Mouse (Mus musculus) megakaryocyte, adult 5-6 weeks (primary cell): ENCODE data around the gene Spata2l. TPM values are rescaled to one million over a fixed set of nuclear protein-coding genes. Genes with fewer than 3 reads are reported as not detected.
"Not testable (repeated sequence)": the region's sequence is repeated elsewhere in the genome, so short reads cannot be mapped to it uniquely, and the experiment has no call there.

Experiments
- ATAC-seq: 2 replicates; pipeline ENCODE4 v1.8.0; 2016; ENCODE audit warnings: mild to moderate bottlenecking, inconsistent platforms; ENCODE audit not compliant: poor library complexity, severe bottlenecking
- total RNA-seq, 2 experiments: library from RNA; stranded (forward) in 1 of 2; stranded (reverse) in 1 of 2; fragments of 153-499, 151-499 nt in 1 of 2; fragments of 221-1000, 200-1000 nt in 1 of 2; gene quantifications; 2 replicates each; pipeline versions ENCODE4 v1.2.3 to v1.2.4; 2015 to 2017

Gene Spata2l
- total RNA-seq, 2 experiments from 2014 or later, result 2.2 to 5.5 TPM

DNA sequence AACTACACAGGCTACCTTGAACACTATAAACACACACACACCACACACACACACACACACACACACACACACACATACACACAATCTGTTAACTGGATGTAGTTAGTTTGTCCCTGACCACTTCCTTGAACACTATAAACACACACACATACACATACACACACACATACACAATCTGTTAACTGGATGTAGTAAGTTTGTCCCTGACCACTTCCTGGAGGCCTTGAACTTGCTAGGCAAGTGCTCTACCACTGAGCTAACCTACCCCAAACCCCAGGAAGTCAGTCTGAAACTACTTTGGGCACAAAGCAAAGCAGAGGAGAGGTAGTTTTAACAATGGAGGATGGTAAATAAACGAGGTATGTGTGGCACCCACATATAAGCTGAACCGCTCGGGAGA is 32.5 kb downstream of the Spata2l start:
- peak; percentile 54 for ATAC-seq

DNA sequence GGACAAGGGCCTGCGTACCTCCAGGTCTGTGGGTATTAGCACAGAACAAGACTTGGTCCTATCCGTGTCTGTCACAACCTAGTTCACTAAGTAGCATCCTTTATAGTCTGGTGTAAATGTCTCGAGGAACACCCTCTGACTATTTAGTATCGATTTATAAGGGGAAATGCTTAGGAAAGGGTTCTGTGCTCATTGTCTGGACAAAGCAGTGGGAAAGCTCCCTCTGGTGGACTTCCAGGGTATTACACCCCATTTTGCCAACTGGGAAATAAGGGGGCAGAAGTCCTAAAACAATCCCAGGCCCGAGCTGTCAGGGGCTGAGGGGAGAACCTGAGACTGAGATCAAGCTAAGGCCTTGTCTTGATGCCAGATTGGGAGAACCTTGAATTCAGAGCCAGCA is 33.7 kb downstream of the Spata2l start:
- ATAC-seq, result peak; percentile 70

DNA sequence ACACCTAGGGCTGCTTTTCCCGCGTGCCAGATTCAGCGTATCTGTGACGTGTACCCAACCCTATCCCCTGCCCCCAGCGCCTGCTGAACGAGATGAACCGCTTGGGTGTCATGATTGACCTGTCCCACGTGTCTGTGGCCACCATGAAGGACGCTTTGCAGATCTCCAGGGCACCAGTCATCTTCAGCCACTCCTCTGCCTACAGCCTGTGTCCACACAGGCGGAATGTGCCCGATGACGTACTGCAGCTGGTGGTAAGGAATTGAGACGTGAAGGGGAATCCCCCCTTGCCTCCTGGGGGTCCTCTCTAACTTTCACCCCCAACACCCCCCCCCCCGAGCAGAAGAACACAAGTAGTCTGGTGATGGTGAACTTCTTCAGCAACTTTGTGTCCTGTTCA is 36.2 kb downstream of the Spata2l start:
- ATAC-seq, result no peak

DNA sequence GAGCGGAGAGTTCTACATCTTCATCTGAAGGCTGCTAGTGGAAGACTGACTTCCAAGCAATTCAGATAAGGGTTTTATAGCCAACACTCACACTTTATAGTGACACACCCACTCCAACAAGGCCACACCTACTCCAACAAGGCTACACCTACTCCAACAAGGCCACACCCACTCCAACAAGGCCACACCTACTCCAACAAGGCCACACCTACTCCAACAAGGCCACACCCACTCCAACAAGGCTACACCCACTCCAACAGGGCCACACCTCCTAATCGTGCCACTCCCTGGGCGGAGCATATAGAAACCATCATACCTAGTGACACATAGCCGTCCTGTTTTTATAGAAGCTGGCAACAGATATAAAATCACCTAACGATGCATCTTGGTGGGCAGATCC is 39.0 kb downstream of the Spata2l start:
- ATAC-seq, result not testable (repeated sequence)

DNA sequence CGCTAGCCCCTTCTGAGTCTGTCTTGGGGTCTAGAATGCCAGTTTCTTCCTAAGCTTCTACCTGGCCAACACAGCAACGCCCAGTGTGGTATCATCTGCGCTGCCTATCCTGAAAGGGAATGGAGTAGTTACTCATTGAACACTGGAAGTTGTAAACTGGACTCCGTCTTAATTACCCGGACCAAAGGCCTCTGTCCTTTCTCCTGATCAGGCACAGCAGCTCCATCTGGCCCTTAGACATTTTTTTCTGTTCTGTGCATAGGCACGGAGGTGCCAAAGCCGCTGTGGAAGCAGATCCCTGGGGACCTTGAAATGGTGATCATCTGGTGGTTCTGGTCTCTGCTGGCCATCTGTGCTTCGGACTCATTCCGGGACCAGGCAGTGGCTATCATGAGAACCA is 42.3 kb downstream of the Spata2l start:
- no peak for ATAC-seq

DNA sequence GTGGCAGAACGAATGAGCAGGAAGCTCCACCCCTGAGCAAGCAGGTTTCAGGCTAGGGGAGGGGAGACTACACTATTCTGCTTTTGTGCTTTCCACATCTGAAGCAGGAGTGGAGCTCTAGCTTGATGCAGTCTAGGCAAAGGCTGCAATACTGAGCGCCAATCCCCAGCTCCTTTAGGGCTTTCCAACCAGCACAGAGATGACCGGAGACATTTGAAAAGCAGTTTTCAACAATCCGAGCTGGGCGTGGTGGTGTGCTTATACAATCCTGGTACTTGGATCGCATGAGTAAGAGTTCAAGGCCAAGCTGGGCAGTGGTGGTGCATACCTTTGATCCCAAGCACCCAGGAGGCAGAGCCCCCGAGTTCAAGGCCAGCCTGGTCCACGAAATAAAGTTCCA is 44.1 kb downstream of the Spata2l start:
- ATAC-seq, result no peak

DNA sequence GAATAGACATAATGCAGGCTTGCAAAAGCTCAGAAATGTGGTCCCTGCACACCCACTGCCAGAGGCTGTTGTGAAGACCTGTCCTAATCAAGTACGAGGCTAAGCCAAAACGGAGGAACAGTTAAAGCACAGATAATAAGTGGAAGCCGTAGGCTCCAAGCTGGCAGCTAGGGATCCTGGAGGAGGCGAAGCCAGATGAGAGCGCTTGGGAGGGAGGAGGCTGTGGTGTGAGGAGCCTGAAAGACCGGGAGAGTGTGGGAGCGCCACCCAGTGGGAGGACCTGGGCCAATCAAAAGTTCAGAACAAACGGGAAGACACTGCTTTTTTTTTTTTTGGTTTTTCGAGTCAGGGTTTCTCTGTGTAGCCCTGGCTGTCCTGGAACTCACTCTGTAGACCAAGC is 45.4 kb downstream of the Spata2l start:
- peak; percentile 70 for ATAC-seq

DNA sequence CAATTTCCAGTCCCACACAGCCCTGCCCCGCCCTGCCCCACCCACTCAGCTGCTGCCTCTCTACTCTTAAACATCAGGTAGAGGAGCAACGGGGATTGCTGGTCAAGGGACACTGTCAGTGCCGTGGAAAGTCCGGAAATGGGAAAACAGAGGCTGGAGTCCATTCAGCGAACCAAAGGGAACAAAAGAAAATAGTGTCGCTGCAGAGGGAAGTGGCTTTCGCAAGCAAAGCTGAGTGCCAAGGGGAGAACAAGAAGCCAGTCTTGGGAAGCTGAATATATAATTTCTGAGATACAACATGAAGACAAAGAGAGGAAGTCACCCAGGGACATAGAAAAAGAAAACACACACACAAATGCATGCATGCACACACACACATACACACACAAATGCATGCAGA is 47.2 kb downstream of the Spata2l start:
- ATAC-seq, result no peak

DNA sequence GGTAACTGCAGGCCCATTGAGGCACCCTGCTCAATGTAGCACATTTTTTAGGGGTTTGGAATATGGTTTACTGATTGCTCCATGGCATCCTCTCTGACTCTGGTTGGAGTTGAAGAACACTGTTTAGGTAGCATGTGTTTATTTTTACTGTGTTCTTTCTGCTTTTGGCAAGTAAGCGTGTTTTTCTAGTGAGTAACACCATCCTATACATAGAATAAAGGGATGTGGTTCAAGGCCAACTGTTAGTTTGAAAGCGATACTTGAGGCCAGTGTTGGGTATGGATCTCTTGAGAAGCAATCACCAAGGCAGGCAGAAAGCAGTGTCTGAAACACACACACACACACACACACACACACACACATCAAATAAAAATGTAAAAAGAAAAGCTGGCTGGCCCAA is 48.0 kb downstream of the Spata2l start:
- ATAC-seq, result no peak

DNA sequence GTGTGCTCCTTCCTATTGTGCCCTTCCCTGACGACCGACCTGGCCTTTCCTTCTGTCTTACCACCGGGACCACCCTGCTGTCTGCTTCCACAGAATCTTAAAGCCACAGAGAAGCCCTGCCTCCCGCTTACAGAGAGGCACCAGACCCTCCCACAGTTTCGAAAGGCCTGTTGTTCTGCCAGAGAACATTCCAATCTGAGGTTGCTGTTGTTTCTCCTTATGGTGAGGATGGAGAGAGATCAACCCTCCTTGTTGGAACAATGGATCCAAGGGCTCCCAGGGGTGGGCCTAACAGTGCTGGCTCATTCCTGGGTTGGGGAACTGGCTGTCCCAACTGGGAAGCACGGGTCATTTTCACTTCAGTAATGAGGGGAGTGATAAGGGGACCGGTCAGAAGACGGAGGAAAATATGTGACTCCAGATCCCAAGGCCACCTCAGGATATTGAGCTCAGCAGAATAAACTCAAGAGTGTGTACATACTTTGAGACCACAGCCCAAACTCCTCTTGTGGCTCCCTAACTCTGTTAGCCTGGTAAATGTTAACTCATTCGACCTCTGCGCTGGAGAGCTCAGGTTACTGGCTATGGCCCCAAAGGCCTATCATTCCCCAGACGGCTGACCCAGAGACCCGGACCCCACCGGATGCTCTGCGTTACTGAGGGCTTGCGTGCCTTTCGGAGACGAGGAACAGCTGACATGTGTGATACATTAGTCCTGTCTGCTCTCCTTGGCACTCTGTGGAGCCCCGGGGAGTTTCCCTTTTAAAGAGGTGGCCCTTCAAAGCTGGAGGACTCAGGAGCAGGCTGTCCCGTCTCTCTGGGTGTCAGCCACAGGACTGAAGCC is 50.2 kb downstream of the Spata2l start, which contains the start of gene Dpep1:
Gene Dpep1 (plus strand): TSS at position 677 of the 844 bp plus-strand sequence.
- no peak for ATAC-seq

DNA sequence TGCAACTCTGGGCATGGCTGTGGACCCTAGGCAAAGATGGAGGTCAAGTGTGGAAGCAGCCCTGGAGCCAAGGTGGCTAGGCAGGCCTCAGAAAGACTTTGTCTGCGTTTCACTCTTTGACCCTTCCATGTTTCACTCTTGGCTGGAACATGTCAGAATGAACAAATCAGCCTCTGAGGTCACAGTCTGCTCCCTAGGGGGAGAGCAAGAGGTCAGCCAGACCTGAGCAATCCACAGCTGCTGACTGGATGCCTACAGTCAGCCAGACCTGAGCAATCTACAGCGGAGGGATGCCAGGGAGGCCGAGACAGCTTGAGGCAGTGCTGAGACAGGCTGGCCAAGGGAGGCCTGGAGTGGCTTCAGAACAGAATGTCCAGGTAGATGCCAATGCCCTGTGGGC is 54.6 kb downstream of the Spata2l start:
- no peak for ATAC-seq

Other genes with a start within 250 kb of the Spata2l start
- 86.2 and 87.9 TPM in 2 replicates for gene Ankrd11, start 194.0 kb downstream of the Spata2l start, total RNA-seq (2015)
- 90.5 and 102 TPM in 2 replicates for gene Ankrd11, start 194.0 kb downstream of the Spata2l start, total RNA-seq (2017)
- gene Spg7, start 173.3 kb downstream of the Spata2l start, total RNA-seq (2015), result 39.2 and 40.0 TPM in 2 replicates
- gene Spg7, start 173.3 kb downstream of the Spata2l start, total RNA-seq (2017), result 34.3 and 56.2 TPM in 2 replicates
- gene Rpl13, start 133.9 kb downstream of the Spata2l start, total RNA-seq (2015), result 726 and 746 TPM in 2 replicates
- 1,905 and 2,227 TPM in 2 replicates for gene Rpl13, start 133.9 kb downstream of the Spata2l start, total RNA-seq (2017)
- 0.11 TPM in 1 of 2 replicates, not detected in the other for gene Cpne7, start 118.9 kb downstream of the Spata2l start, total RNA-seq (2015)
- 0.22 and 0.98 TPM in 2 replicates for gene Cpne7, start 118.9 kb downstream of the Spata2l start, total RNA-seq (2017)
- gene Sult5a1, start 77.9 kb downstream of the Spata2l start, total RNA-seq (2015), result not detected in 2 replicates
- gene Sult5a1, start 77.9 kb downstream of the Spata2l start, total RNA-seq (2017), result not detected in 2 replicates
- gene Dpep1, start 50.0 kb downstream of the Spata2l start, total RNA-seq (2015), result 0.36 and 1.8 TPM in 2 replicates
- 0.24 and 0.33 TPM in 2 replicates for gene Dpep1, start 50.0 kb downstream of the Spata2l start, total RNA-seq (2017)
- 21.9 and 24.2 TPM in 2 replicates for gene Chmp1a, start 23.5 kb downstream of the Spata2l start, total RNA-seq (2015)
- 36.1 and 42.8 TPM in 2 replicates for gene Chmp1a, start 23.5 kb downstream of the Spata2l start, total RNA-seq (2017)
- 0.09 and 0.11 TPM in 2 replicates for gene Spata33, start 23.4 kb downstream of the Spata2l start, total RNA-seq (2015)
- gene Spata33, start 23.4 kb downstream of the Spata2l start, total RNA-seq (2017), result not detected in 2 replicates
- 11.1 and 13.8 TPM in 2 replicates for gene Cdk10, start 11.4 kb downstream of the Spata2l start, total RNA-seq (2015)
- 16.3 and 20.2 TPM in 2 replicates for gene Cdk10, start 11.4 kb downstream of the Spata2l start, total RNA-seq (2017)
- gene Zfp276, start 18.0 kb upstream of the Spata2l start, total RNA-seq (2015), result 13.5 and 16.4 TPM in 2 replicates
- 15.7 and 30.6 TPM in 2 replicates for gene Zfp276, start 18.0 kb upstream of the Spata2l start, total RNA-seq (2017)
- gene Vps9d1, start 18.1 kb upstream of the Spata2l start, total RNA-seq (2015), result 19.3 and 19.7 TPM in 2 replicates
- 23.8 and 27.7 TPM in 2 replicates for gene Vps9d1, start 18.1 kb upstream of the Spata2l start, total RNA-seq (2017)
- 29.5 and 36.3 TPM in 2 replicates for gene Fanca, start 82.3 kb upstream of the Spata2l start, total RNA-seq (2015)
- gene Fanca, start 82.3 kb upstream of the Spata2l start, total RNA-seq (2017), result 37.9 and 50.2 TPM in 2 replicates
- 0.07 TPM in 1 of 2 replicates, not detected in the other for gene Spire2, start 96.5 kb upstream of the Spata2l start, total RNA-seq (2015)
- gene Spire2, start 96.5 kb upstream of the Spata2l start, total RNA-seq (2017), result not detected in 2 replicates
- 68.3 and 86.8 TPM in 2 replicates for gene Tcf25, start 137.5 kb upstream of the Spata2l start, total RNA-seq (2015)
- 187 and 329 TPM in 2 replicates for gene Tcf25, start 137.5 kb upstream of the Spata2l start, total RNA-seq (2017)
- not detected in 2 replicates for gene Mc1r, start 170.9 kb upstream of the Spata2l start, total RNA-seq (2015)
- not detected in 2 replicates for gene Mc1r, start 170.9 kb upstream of the Spata2l start, total RNA-seq (2017)
- 0.89 and 1.0 TPM in 2 replicates for gene Tubb3, start 175.2 kb upstream of the Spata2l start, total RNA-seq (2015)
- gene Tubb3, start 175.2 kb upstream of the Spata2l start, total RNA-seq (2017), result 0.37 and 1.2 TPM in 2 replicates
- gene Def8, start 187.3 kb upstream of the Spata2l start, total RNA-seq (2015), result 15.2 and 19.6 TPM in 2 replicates
- 24.9 and 27.3 TPM in 2 replicates for gene Def8, start 187.3 kb upstream of the Spata2l start, total RNA-seq (2017)
- gene Afg3l1, start 241.7 kb upstream of the Spata2l start, total RNA-seq (2015), result 10.4 and 11.7 TPM in 2 replicates
- 12.2 and 13.3 TPM in 2 replicates for gene Afg3l1, start 241.7 kb upstream of the Spata2l start, total RNA-seq (2017)